Mouse (Mus musculus): ENCODE data around the gene Rora.

- no peak for TF ChIP-seq CTCF (IDR thresholded peaks at IDR 0.05; ENCODE audit: low read depth)
- TF ChIP-seq EP300 (optimal IDR thresholded peaks at IDR 0.05): no peak
Observed at GRCm38 (mm10) chr9:68798221-68798620, 144.6 kb downstream of the Rora start.

All from stomach, postnatal 0 days (tissue).